Mouse (Mus musculus) heart, adult 2 months (tissue): Measurements from ENCODE around the gene Gucy2d. TPM values are rescaled to one million over a fixed set of nuclear protein-coding genes. Genes with fewer than 3 reads are reported as not detected.

Experiments used
- DNase-seq, 2 experiments: peaks; one replicate each; pipeline ENCODE4 v3.0.0; 2021
- H3K27ac ChIP-seq: fragments of 200-600 bp; 2 replicates; pipeline ENCODE4 v1.8.1; 2022
- H3K27me3 ChIP-seq: fragments of 200-500 bp; 2 replicates; pipeline ENCODE4 v1.6.1; 2012; ENCODE audit warnings: mild to moderate bottlenecking, low read length, inconsistent platforms, mixed read lengths; ENCODE audit not compliant: control insufficient read depth, insufficient read depth
- H3K36me3 ChIP-seq: fragments of 200-500 bp; 2 replicates; pipeline ENCODE4 v1.6.1; 2012; ENCODE audit warnings: low read length, inconsistent platforms; ENCODE audit not compliant: control insufficient read depth, insufficient read depth
- H3K4me1 ChIP-seq: fragments of 200-500 bp; 2 replicates; pipeline ENCODE4 v1.6.1; 2011; ENCODE audit warnings: low read length; ENCODE audit not compliant: control insufficient read depth, insufficient read depth
- H3K4me3 ChIP-seq: fragments of 200-600 bp; 2 replicates; pipeline ENCODE4 v1.8.1; 2022
- H3K79me2 ChIP-seq: fragments of 200-500 bp; replicated peaks from 2 replicates; pipeline ENCODE4 v1.6.1; 2012; ENCODE audit warnings: mild to moderate bottlenecking, inconsistent platforms, low read length, moderate library complexity, mixed read lengths; ENCODE audit not compliant: control insufficient read depth, insufficient read depth
- H3K9ac ChIP-seq: fragments of 200-500 bp; 2 replicates; pipeline ENCODE4 v1.6.1; 2012; ENCODE audit warnings: low read depth, mild to moderate bottlenecking, control low read depth, inconsistent platforms, low read length, mixed read lengths
- CTCF ChIP-seq: fragments of 200-600 bp; IDR thresholded peaks from 2 replicates; pipeline ENCODE4 v1.8.1; 2022; ENCODE audit warnings: antibody characterized with exemption, mild to moderate bottlenecking, moderate library complexity
- EP300 ChIP-seq: fragments of 200-500 bp; IDR thresholded peaks from 2 replicates; pipeline ENCODE4 v1.6.1; 2011; ENCODE audit warnings: low read depth, low read length, control low read depth; ENCODE audit not compliant: insufficient read depth
- POLR2A ChIP-seq: fragments of 200-500 bp; IDR thresholded peaks from 2 replicates; pipeline ENCODE4 v1.6.1; 2011; ENCODE audit warnings: mild to moderate bottlenecking, low read depth, low read length, control low read depth; ENCODE audit not compliant: insufficient read depth
- WGBS: fragments of 180-500 bp; shearing (Covaris S2); methylation state at CpG from one replicate; pipeline ENCODE4 v1.1.7; 2018; 5-methylcytosine and 5-hydroxymethylcytosine counted together
- intact Hi-C: fragments of 180-260 bp; cut with DNase I; formaldehyde crosslinking; loops from one replicate; pipeline ENCODE4 v1.15.1; 2025
- polyA plus RNA-seq: library from polyadenylated mRNA; depleted of rRNA; stranded (reverse); fragments of >200 nt; gene quantifications from 2 replicates; pipeline ENCODE4 v1.2.3, GENCODE M21; 2012
- total RNA-seq, 2 experiments: library from RNA; stranded (reverse); gene quantifications; 2 replicates each; pipeline ENCODE4 v1.2.3; 2021

The Gucy2d gene
- total and polyA plus RNA-seq, 3 experiments, result 0.20 to 0.21 TPM; not detected in 1

- no peaks in the 10 kb centered on the region for H3K79me2 ChIP-seq
- no peaks in the 10 kb centered on the region for H3K36me3 ChIP-seq
- H3K27ac ChIP-seq, result peak overlapping the region; percentile 73
- TF ChIP-seq POLR2A (no peak), CTCF (no peak), EP300 (no peak)
- H3K27me3 ChIP-seq, result no peaks in the 10 kb centered on the region
- intact Hi-C loops, result no loop called here
- peaks cover 18% of the 10 kb centered on the region for H3K4me1 ChIP-seq
- no peak overlapping the region for H3K9ac ChIP-seq
- H3K4me3 ChIP-seq, result no peak overlapping the region
- DNase-seq, result peak; percentile 61 to 63
- 64% methylated on average over 6 of the region's 6 CpGs for WGBS
Measured at GRCm38 (mm10) chr7:98503951-98504647, 63.9 kb downstream of the Gucy2d start.

- Histone ChIP-seq H3K4me1 (peaks cover 16% of the 10 kb centered on the region), H3K27ac (peak overlapping the region; percentile 69), H3K4me3 (no peak overlapping the region), H3K79me2 (no peaks in the 10 kb centered on the region), H3K27me3 (no peaks in the 10 kb centered on the region), H3K9ac (no peak overlapping the region), H3K36me3 (no peaks in the 10 kb centered on the region)
- peak; percentile 55 to 72 for DNase-seq
- no peak for TF ChIP-seq POLR2A
- TF ChIP-seq CTCF, result peak; percentile 19; the same call in 1 of the 2 replicates
- 45% methylated on average over 5 of the region's 5 CpGs for WGBS
- intact Hi-C loops, result no loop called here
Measured at GRCm38 (mm10) chr7:98504726-98505314, 64.6 kb downstream of the Gucy2d start.

- DNase-seq, result peak in 1 of 2 experiments; percentile 15
- H3K4me1 ChIP-seq, result peaks cover 11% of the 10 kb centered on the region
- H3K4me3 ChIP-seq, result no peak overlapping the region
- no peaks in the 10 kb centered on the region for H3K36me3 ChIP-seq
- no peaks in the 10 kb centered on the region for H3K79me2 ChIP-seq
- H3K9ac ChIP-seq, result no peak overlapping the region
- H3K27ac ChIP-seq, result no peak overlapping the region
- H3K27me3 ChIP-seq, result no peaks in the 10 kb centered on the region
- intact Hi-C loops, result no loop called here
- TF ChIP-seq POLR2A (no peak), CTCF (no peak), EP300 (no peak)
- WGBS, result 82% methylated on average over 3 of the region's 3 CpGs
Measured at GRCm38 (mm10) chr7:98505664-98506063, 65.4 kb downstream of the Gucy2d start.

GRCm38 (mm10) chr7:98510961-98511958, 71.0 kb downstream of the Gucy2d start:
- H3K36me3 ChIP-seq, result no peaks in the 10 kb centered on the region
- H3K79me2 ChIP-seq, result no peaks in the 10 kb centered on the region
- no peak overlapping the region for H3K9ac ChIP-seq
- intact Hi-C loops, result no loop called here
- no peak for TF ChIP-seq POLR2A
- TF ChIP-seq EP300, result no peak
- no peak for TF ChIP-seq CTCF
- H3K4me1 ChIP-seq, result peaks cover 4% of the 10 kb centered on the region
- DNase-seq, result no peak
- 66% methylated on average over 15 of the region's 15 CpGs for WGBS
- H3K27ac ChIP-seq, result no peak overlapping the region; the same call in 1 of the 2 replicates
- no peak overlapping the region for H3K4me3 ChIP-seq
- no peaks in the 10 kb centered on the region for H3K27me3 ChIP-seq

- Histone ChIP-seq H3K9ac (no peak overlapping the region), H3K27ac (no peak overlapping the region), H3K79me2 (no peaks in the 10 kb centered on the region), H3K4me1 (peaks cover 4% of the 10 kb centered on the region), H3K36me3 (no peaks in the 10 kb centered on the region), H3K4me3 (no peak overlapping the region), H3K27me3 (no peaks in the 10 kb centered on the region)
- TF ChIP-seq POLR2A (no peak), CTCF (no peak), EP300 (no peak)
- no peak for DNase-seq
- intact Hi-C loops, result no loop called here
- WGBS, result 80% methylated on average over 3 of the region's 3 CpGs
Measured at GRCm38 (mm10) chr7:98513251-98513650, 73.0 kb downstream of the Gucy2d start.
